ENCODE assay signal across 11 mouse cellular contexts in the genomic region with DNA sequence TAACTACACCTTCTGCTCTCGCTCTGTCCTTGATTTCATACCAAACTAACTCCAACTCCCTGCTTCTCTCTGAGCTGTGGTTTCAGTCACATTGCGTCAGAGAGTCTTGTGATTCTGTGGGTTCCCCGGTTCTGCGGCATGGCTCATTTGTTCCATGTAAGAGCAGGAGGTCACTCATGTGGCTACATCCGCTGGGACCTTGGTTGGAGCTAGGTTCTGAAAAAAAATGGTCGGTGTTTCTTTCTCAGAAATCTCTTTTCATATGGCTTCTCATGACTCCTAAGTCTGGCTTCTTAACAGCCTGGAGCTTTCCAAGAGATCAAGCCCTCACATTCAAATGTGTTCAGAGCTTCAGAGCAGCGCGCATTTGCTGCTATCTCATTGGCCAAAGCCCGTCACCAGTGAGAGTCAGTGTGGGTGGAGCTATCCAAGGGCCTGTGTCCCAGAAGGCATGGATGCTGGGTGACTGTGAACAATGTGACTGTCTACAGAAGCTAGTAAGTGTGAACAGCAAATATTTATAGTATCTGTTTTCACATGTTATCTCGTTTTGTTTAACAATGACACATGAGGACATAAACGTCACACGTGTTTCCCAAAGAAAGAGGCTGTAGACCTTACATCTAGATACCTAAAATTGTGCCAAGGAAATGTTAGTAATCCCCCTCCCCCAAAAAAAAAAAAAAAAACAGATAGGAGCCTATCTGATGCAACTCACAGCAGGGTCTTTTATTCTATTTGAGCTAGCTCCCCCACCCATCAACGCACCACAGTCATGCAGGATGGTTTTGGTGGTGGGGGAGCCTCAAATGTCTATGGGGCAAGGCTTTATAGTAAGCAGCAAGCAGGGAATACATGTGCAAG. TPM values are rescaled to one million over a fixed set of nuclear protein-coding genes. Genes with fewer than 3 reads are reported as not detected.
DNase-seq lines count a peak whose midpoint lies in the region; ATAC-seq and TF ChIP-seq lines count a peak whose summit lies in the region.
"Had no signal": no experiment of that assay in that cellular context is flagged by ENCODE, and none has a peak within 500 bp of the region (broad histone marks: within the 10 kb centered on the region; RNA-seq: fewer than 3 reads in every experiment).

No protein-coding gene starts in this region.

- no peaks in the 10 kb centered on the region for H3K4me1 ChIP-seq in brown adipose tissue, adult 24 weeks (ENCODE audit: control insufficient read depth, insufficient read depth, insufficient read length, low read length)
- H3K4me1 ChIP-seq: neural tube, embryonic 12.5 days had no signal

- peak; percentile 33 to 77; a peak in 2 of 4 replicates for ATAC-seq in hematopoietic stem cell, adult 5-6 weeks (replicated peaks in 1 of 2; ENCODE audit: insufficient read depth in 1 of 2, low FRiP score in 2 of 2, low TSS enrichment in 1 of 2, low read depth in 1 of 2, poor library complexity in 2 of 2, severe bottlenecking in 2 of 2)
- peak; percentile 63 for ATAC-seq in monocyte, adult 5-6 weeks (replicated peaks; ENCODE audit: insufficient number of reproducible peaks, low FRiP score, low TSS enrichment, poor library complexity, severe bottlenecking)

- H3K4me3 ChIP-seq in brown adipose tissue, adult 24 weeks (ENCODE audit: insufficient read depth, low read depth, low read length), result no peak overlapping the region
- H3K4me3 ChIP-seq in left cerebral cortex, adult 2 months, result no peak overlapping the region
- H3K4me3 ChIP-seq: neural tube, embryonic 12.5 days had no signal

- DNase-seq in heart, adult 18-20 months, result peak; percentile 23 to 56
- DNase-seq in heart, postnatal 25 days (ENCODE audit: low spot score), result no peak
- DNase-seq in gastrocnemius, postnatal 14 days, result no peak
- no peak for DNase-seq in cerebellum, postnatal 10 days
- no peak for DNase-seq in left cerebral cortex, adult 2 months (ENCODE audit: extremely low spot score in 1 of 2, low spot score in 2 of 2)
- DNase-seq: cerebellum, adult 11-12 months; thymus, postnatal 4 days had no signal

- TF ChIP-seq CTCF in left cerebral cortex, adult 2 months (IDR thresholded peaks at IDR 0.05), result no peak

- intact Hi-C loops in heart, postnatal 25 days (cut with DNase I), result no loop called here
- intact Hi-C loops in gastrocnemius, postnatal 14 days (cut with DNase I; ENCODE audit: low total_unique reads), result no loop called here
- intact Hi-C loops in left cerebral cortex, adult 2 months (cut with DNase I), result no loop called here

- H3K27ac ChIP-seq in brown adipose tissue, adult 24 weeks (replicated peaks; ENCODE audit: low read depth, low read length), result 0 out of 2 replicates have a peak overlapping the region, but pooled peaks have one; percentile 59
- no peak overlapping the region for H3K27ac ChIP-seq in left cerebral cortex, adult 2 months
- H3K27ac ChIP-seq: neural tube, embryonic 12.5 days had no signal

RNA-seq across cellular contexts. Expression of gene Aida, which starts 32.0 kb away (rescaled TPM):
- 10 to 100 TPM; 28.4 to 29.0 TPM for total RNA-seq in heart, adult 18-20 months (2021)
- total RNA-seq in heart, postnatal 25 days (2021), result 10 to 100 TPM; 23.4 to 32.9 TPM
- polyA plus RNA-seq in brown adipose tissue, adult 24 weeks (2012; ENCODE audit: insufficient read depth, insufficient read length, missing spikeins), result 30.0 and 35.5 TPM in 2 replicates
- total RNA-seq in hematopoietic stem cell, adult 5-6 weeks (2017), result 60.1 and 85.3 TPM in 2 replicates
- 84.3 to 93.7 TPM (median 84.8 TPM) in 3 replicates for total RNA-seq in monocyte, adult 5-6 weeks (2017)
- 10 to 100 TPM; 19.5 to 23.7 TPM for total RNA-seq in gastrocnemius, postnatal 14 days (2021)
- 10 to 100 TPM; 51.6 to 56.5 TPM for total RNA-seq in left cerebral cortex, adult 2 months (2021)

RNA-seq across cellular contexts. Expression of gene Brox, which starts 32.7 kb away (rescaled TPM):
- total RNA-seq in heart, adult 18-20 months (2021), result 10 to 100 TPM; 29.4 to 31.9 TPM
- 10 to 100 TPM; 32.8 to 37.8 TPM for total RNA-seq in heart, postnatal 25 days (2021)
- polyA plus RNA-seq in brown adipose tissue, adult 24 weeks (2012; ENCODE audit: insufficient read depth, insufficient read length, missing spikeins), result 22.6 TPM in 2 replicates
- 61.1 and 80.3 TPM in 2 replicates for total RNA-seq in hematopoietic stem cell, adult 5-6 weeks (2017)
- total RNA-seq in monocyte, adult 5-6 weeks (2017), result 67.0 to 80.6 TPM (median 72.1 TPM) in 3 replicates
- 10 to 100 TPM; 17.7 to 19.5 TPM for total RNA-seq in gastrocnemius, postnatal 14 days (2021)
- 10 to 100 TPM; 52.0 to 55.4 TPM for total RNA-seq in left cerebral cortex, adult 2 months (2021)

RNA-seq across cellular contexts. Expression of gene Disp1, which starts 43.1 kb away (rescaled TPM):
- total RNA-seq in heart, adult 18-20 months (2021), result 1 to 10 TPM; 7.6 to 8.3 TPM
- total RNA-seq in heart, postnatal 25 days (2021), result 1 to 10 TPM; 6.6 to 6.8 TPM
- polyA plus RNA-seq in brown adipose tissue, adult 24 weeks (2012; ENCODE audit: insufficient read depth, insufficient read length, missing spikeins), result 8.7 and 8.8 TPM in 2 replicates
- total RNA-seq in hematopoietic stem cell, adult 5-6 weeks (2017), result 4.9 and 6.9 TPM in 2 replicates
- 3.6 to 12.6 TPM (median 6.5 TPM) in 3 replicates for total RNA-seq in monocyte, adult 5-6 weeks (2017)
- total RNA-seq in gastrocnemius, postnatal 14 days (2021), result 1 to 10 TPM; 5.4 to 7.3 TPM
- 1 to 10 TPM; 5.4 to 7.7 TPM for total RNA-seq in left cerebral cortex, adult 2 months (2021)

Comparison
In these comparisons a context has a peak if more than half of its experiments do, and no peak if none do; other contexts are left out.
1. DNase-seq: peak in heart, adult 18-20 months (2 of 2); none in heart, postnatal 25 days (single experiment), gastrocnemius, postnatal 14 days (single experiment), cerebellum, postnatal 10 days (0 of 2) and left cerebral cortex, adult 2 months (0 of 2).